Mouse (Mus musculus): ENCODE results near the gene Nova2. TPM values are rescaled to one million over a fixed set of nuclear protein-coding genes. Genes with fewer than 3 reads are reported as not detected.
A peak's percentile ranks its signal among the peaks of the same experiment; 100 is the strongest.

Nova2 gene
- total RNA-seq, 2 experiments from 2014 or later = 82.7 to 85.4 TPM

- TF ChIP-seq CTCF (conservative IDR thresholded peaks at IDR 0.05) = no peak
- peak overlapping the region; percentile 94; the same call in 1 of the 2 replicates for H3K27ac ChIP-seq
- peak overlapping the region; percentile 92 for H3K4me3 ChIP-seq
- DNase-seq (ENCODE audit: low spot score in 2 of 2) = no peak
Observed at GRCm38 (mm10) chr7:18993036-18993435, 67.3 kb downstream of the Nova2 start.

- Histone ChIP-seq H3K4me3 (no peak overlapping the region), H3K27ac (no peak overlapping the region)
- DNase-seq (ENCODE audit: low spot score in 2 of 2) = no peak
- TF ChIP-seq CTCF (conservative IDR thresholded peaks at IDR 0.05) = peak; percentile 59
Observed at GRCm38 (mm10) chr7:18998835-18999234, 73.1 kb downstream of the Nova2 start.

- no peak for DNase-seq (ENCODE audit: low spot score in 2 of 2)
- TF ChIP-seq CTCF (conservative IDR thresholded peaks at IDR 0.05) = no peak
- Histone ChIP-seq H3K4me3 (no peak overlapping the region; the same call in 1 of the 2 replicates), H3K27ac (no peak overlapping the region; the same call in 1 of the 2 replicates)
Observed at GRCm38 (mm10) chr7:19000421-19000820, 74.7 kb downstream of the Nova2 start.

GRCm38 (mm10) chr7:19001066-19001806, 75.5 kb downstream of the Nova2 start:
- H3K4me3 ChIP-seq = peak overlapping the region; percentile 6; the same call in 1 of the 2 replicates
- TF ChIP-seq CTCF (conservative IDR thresholded peaks at IDR 0.05) = no peak
- H3K27ac ChIP-seq = peak overlapping the region; percentile 95
- DNase-seq (ENCODE audit: low spot score in 2 of 2) = no peak

GRCm38 (mm10) chr7:19001807-19002085, 76.1 kb downstream of the Nova2 start:
- no peak for DNase-seq (ENCODE audit: low spot score in 2 of 2)
- Histone ChIP-seq H3K27ac (peak overlapping the region; percentile 95), H3K4me3 (no peak overlapping the region)
- no peak for TF ChIP-seq CTCF (conservative IDR thresholded peaks at IDR 0.05)

- TF ChIP-seq CTCF (conservative IDR thresholded peaks at IDR 0.05) = no peak
- no peak for DNase-seq (ENCODE audit: low spot score in 2 of 2)
- Histone ChIP-seq H3K27ac (peak overlapping the region; percentile 95), H3K4me3 (peak overlapping the region; percentile 55; the same call in 1 of the 2 replicates)
Observed at GRCm38 (mm10) chr7:19002115-19002514, 76.4 kb downstream of the Nova2 start.

GRCm38 (mm10) chr7:19002848-19003498, 77.3 kb downstream of the Nova2 start:
- H3K27ac ChIP-seq = peak overlapping the region; percentile 95
- H3K4me3 ChIP-seq = peak overlapping the region; percentile 55
- DNase-seq (ENCODE audit: low spot score in 2 of 2) = peak; percentile 76 to 87
- TF ChIP-seq CTCF (conservative IDR thresholded peaks at IDR 0.05) = no peak

GRCm38 (mm10) chr7:19003902-19004630, 78.4 kb downstream of the Nova2 start, which contains the start of gene Irf2bp1:
TSS of gene Irf2bp1 (plus strand) at chr7:19004044.
- TF ChIP-seq CTCF (conservative IDR thresholded peaks at IDR 0.05) = no peak
- DNase-seq (ENCODE audit: low spot score in 2 of 2) = peak; percentile 94 to 95
- Histone ChIP-seq H3K4me3 (peak within 1 kb of the TSS; percentile 84), H3K27ac (peak within 1 kb of the TSS; percentile 99)

GRCm38 (mm10) chr7:19004631-19005079, 79.0 kb downstream of the Nova2 start:
- H3K27ac ChIP-seq = peak overlapping the region; percentile 99
- TF ChIP-seq CTCF (conservative IDR thresholded peaks at IDR 0.05) = no peak
- DNase-seq (ENCODE audit: low spot score in 2 of 2) = no peak
- peak overlapping the region; percentile 84 for H3K4me3 ChIP-seq

- no peak for TF ChIP-seq CTCF (conservative IDR thresholded peaks at IDR 0.05)
- peak overlapping the region; percentile 84; the same call in 1 of the 2 replicates for H3K4me3 ChIP-seq
Observed at GRCm38 (mm10) chr7:19005417-19006121, 79.9 kb downstream of the Nova2 start.

GRCm38 (mm10) chr7:19006476-19006875, 80.8 kb downstream of the Nova2 start:
- H3K4me3 ChIP-seq = peak overlapping the region; percentile 6; the same call in 1 of the 2 replicates
- no peak overlapping the region for H3K27ac ChIP-seq
- TF ChIP-seq CTCF (conservative IDR thresholded peaks at IDR 0.05) = peak; percentile 99
- DNase-seq (ENCODE audit: low spot score in 2 of 2) = peak; percentile 83 to 87

More at GRCm38 (mm10) chr7:19005417-19006121, 79.9 kb downstream of the Nova2 start:
- no peak for DNase-seq (ENCODE audit: low spot score in 2 of 2)
- no peak overlapping the region for H3K27ac ChIP-seq

All from layer of hippocampus, adult 2 months (tissue).